Mouse (Mus musculus) embryonic fibroblast, embryonic 13.5 days (primary cell): ENCODE measurements around the gene Mef2b.
A peak's percentile ranks its signal among the peaks of the same experiment; 100 is the strongest.

ENCODE experiments used
- CTCF ChIP-seq: IDR thresholded peaks from 2 replicates; pipeline ENCODE4 v1.5.1; 2011; ENCODE audit warnings: mild to moderate bottlenecking, control low read depth, low read length, moderate library complexity, borderline replicate concordance; ENCODE audit not compliant: insufficient read depth
- POLR2A ChIP-seq: IDR thresholded peaks from 2 replicates; pipeline ENCODE4 v1.6.1; 2011; ENCODE audit warnings: low read depth, mild to moderate bottlenecking, control low read depth, low read length, moderate library complexity

- TF ChIP-seq CTCF: no peak
- TF ChIP-seq POLR2A: peak; percentile 85
Observed at GRCm38 (mm10) chr8:70212112-70213055, 72.9 kb downstream of the Mef2b start, which contains the start of gene Slc25a42.
